Mouse (Mus musculus) kidney, postnatal 0 days (tissue): Measurements from ENCODE around the gene Cpb2. TPM values are rescaled to one million over a fixed set of nuclear protein-coding genes. Genes with fewer than 3 reads are reported as not detected.

Experiments
- ATAC-seq: fragments of 200-750 bp; cut with Nextera tagmentation; replicated peaks from 2 replicates; pipeline ENCODE4 v1.8.0; 2017; ENCODE audit warnings: low read depth, moderate number of reproducible peaks, moderate TSS enrichment, moderate library complexity; ENCODE audit not compliant: low FRiP score
- DNase-seq: peaks from one replicate; pipeline ENCODE4 v3.0.0-alpha.2; 2016; ENCODE audit warnings: low spot score
- H3K27ac ChIP-seq: fragments of 300-500 bp; sonication (generic); 2 replicates; pipeline ENCODE4 v1.5.1; 2014; ENCODE audit warnings: mild to moderate bottlenecking
- H3K27me3 ChIP-seq: fragments of 300-500 bp; sonication (generic); 2 replicates; pipeline ENCODE4 v1.6.1; 2014; ENCODE audit warnings: low read length, mixed read lengths; ENCODE audit not compliant: insufficient read depth
- H3K36me3 ChIP-seq: fragments of 300-500 bp; sonication (generic); 2 replicates; pipeline ENCODE4 v1.6.1; 2014; ENCODE audit warnings: low read length, mixed read lengths; ENCODE audit not compliant: insufficient read depth
- H3K4me1 ChIP-seq: fragments of 300-500 bp; sonication (generic); replicated peaks from 2 replicates; pipeline ENCODE4 v1.6.1; 2014; ENCODE audit warnings: antibody characterized with exemption, low read length, mixed read lengths; ENCODE audit not compliant: insufficient read depth
- H3K4me2 ChIP-seq: fragments of 300-500 bp; sonication (generic); 2 replicates; pipeline ENCODE4 v1.6.1; 2014; ENCODE audit warnings: mild to moderate bottlenecking, low read length, moderate library complexity, mixed read lengths
- H3K4me3 ChIP-seq: fragments of 300-500 bp; sonication (generic); replicated peaks from 2 replicates; pipeline ENCODE4 v1.5.1; 2014; ENCODE audit warnings: low read depth, low read length
- H3K9ac ChIP-seq: fragments of 300-500 bp; sonication (generic); 2 replicates; pipeline ENCODE4 v1.6.1; 2014; ENCODE audit warnings: low read depth, low read length
- H3K9me3 ChIP-seq: fragments of 300-500 bp; sonication (generic); replicated peaks from 2 replicates; pipeline ENCODE4 v1.6.1; 2016; ENCODE audit warnings: low read length, inconsistent platforms, mixed read lengths
- CTCF ChIP-seq: IDR thresholded peaks from 2 replicates; pipeline ENCODE4 v1.5.1; 2016; ENCODE audit warnings: antibody characterized with exemption, low read depth, mild to moderate bottlenecking, moderate library complexity
- WGBS: fragments of 180-500 bp; shearing (Covaris S2); extraction: QIAGEN DNeasy Blood & Tissue Kit; methylation state at CpG from one replicate; pipeline ENCODE4 v1.1.7; 2014; 5-methylcytosine and 5-hydroxymethylcytosine counted together
- polyA plus RNA-seq: library from polyadenylated mRNA; unstranded; fragments of >200 nt; fragmentation: Nextera tagmentation; extraction: Ambion mirVana; gene quantifications from 2 replicates; pipeline ENCODE4 v1.2.1, GENCODE M21; 2015

Gene Cpb2
- polyA plus RNA-seq, 1 experiment from 2014 or later, result 23.6 TPM

GRCm38 (mm10) chr14:75279716-75280115 lies 37.6 kb downstream of the Cpb2 start:
- no peaks in the 10 kb centered on the region for H3K27me3 ChIP-seq
- TF ChIP-seq CTCF, result no peak
- DNase-seq (no peak), ATAC-seq (no peak)
- H3K36me3 ChIP-seq, result no peaks in the 10 kb centered on the region
- H3K27ac ChIP-seq, result no peak overlapping the region
- H3K4me2 ChIP-seq, result 0 out of 2 replicates have a peak overlapping the region, but pooled peaks have one; percentile 15
- H3K4me3 ChIP-seq, result no peak overlapping the region
- H3K9ac ChIP-seq, result no peak overlapping the region
- no peaks in the 10 kb centered on the region for H3K9me3 ChIP-seq
- H3K4me1 ChIP-seq, result no peaks in the 10 kb centered on the region; the same call in 1 of the 2 replicates
- WGBS, result 75% methylated on average over 6 of the region's 6 CpGs

DNA sequence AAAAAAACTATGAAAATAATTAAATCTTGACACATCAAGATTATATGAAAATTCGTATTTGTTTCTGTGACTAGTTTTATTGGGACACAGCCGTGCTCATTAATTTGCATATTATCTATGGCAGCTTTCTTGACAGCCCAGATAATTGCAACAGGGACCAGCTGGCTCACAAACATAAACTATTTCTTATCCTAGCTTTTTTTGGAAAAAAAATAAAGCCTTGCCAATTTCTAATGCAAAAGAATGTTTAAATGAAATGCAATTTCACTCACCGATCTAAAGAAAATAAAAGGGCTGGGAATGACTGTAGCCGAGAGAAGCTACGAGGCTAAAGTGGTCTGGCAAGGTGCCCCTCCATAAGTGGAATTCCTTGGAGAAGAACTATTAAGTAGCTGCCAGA lies 38.3 kb downstream of the Cpb2 start:
- H3K9ac ChIP-seq, result no peak overlapping the region
- H3K9me3 ChIP-seq, result no peaks in the 10 kb centered on the region
- no peak for TF ChIP-seq CTCF
- no peaks in the 10 kb centered on the region for H3K27me3 ChIP-seq
- H3K4me1 ChIP-seq, result no peaks in the 10 kb centered on the region; the same call in 1 of the 2 replicates
- peak; percentile 70 for DNase-seq
- ATAC-seq, result no peak
- H3K4me2 ChIP-seq, result no peak overlapping the region
- H3K36me3 ChIP-seq, result no peaks in the 10 kb centered on the region
- no peak overlapping the region for H3K27ac ChIP-seq
- H3K4me3 ChIP-seq, result no peak overlapping the region
- WGBS, result 43% methylated on average over 5 of the region's 5 CpGs

DNA sequence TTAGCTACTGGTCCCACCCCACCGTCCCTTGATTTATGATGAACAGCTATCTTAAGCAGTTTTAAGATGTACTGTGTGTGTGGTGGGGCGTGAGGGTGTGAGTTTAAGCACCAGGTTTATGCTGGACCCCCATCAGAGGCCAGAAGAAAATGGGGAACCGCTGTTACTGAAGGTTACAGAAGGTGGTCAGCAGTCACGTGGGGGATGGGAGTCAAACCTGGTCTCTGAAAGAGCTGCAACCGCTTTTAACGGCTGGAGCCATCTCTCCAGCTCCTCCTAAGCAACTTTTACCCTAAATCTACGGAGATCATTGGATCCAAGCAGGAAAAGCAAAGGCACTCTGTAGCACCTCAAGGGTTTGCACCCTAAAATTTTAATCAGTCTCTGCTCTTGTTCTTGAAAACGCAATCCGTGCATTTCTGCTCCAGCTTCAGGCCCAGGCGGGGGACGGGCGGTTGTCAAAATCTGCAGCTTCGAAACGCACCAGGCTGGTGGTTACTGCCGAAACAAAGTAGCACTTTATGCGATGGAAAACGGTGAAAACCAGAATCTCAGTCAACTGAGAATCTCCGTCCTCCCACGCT lies 41.6 kb downstream of the Cpb2 start:
- peak; percentile 35 for ATAC-seq
- WGBS, result 3% methylated on average over 19 of the region's 19 CpGs

DNA sequence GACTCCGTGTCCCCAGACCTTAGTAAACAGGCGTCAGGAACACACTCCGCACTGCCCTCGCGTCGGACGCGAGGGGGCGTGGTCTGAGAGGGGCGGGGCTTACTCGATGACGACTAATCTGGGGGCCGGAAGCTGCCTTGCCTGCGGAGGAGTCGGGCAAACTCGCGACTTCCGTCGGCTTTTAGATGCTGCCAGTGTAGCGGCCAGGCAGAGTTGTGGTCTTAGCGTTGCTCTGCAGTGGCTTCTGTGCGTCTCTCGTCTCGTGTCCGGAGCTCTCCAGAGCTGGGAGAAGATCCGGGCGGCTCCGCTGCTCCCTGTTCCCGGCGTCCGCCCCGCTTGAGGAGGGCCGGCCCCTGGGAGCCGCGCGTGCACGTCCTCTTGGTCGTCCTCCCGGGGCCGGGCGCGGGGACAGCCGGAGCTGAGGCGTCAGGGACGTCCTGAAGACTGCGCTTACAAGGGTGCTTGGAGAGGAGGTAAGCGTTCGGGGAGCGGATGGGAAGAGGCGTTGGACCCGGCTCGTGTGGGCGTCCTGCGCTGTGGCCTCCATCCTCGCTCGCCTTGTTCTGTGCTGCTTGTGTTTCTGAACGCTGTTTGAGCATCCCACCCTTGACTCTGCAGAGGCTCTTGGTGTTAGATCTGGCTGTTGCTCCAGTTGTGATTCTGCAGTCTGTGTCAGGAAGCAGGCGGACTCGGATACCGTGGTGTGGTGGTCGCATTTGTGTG lies 42.3 kb downstream of the Cpb2 start, which contains the start of gene Zc3h13:
Gene Zc3h13, plus strand, starts transcription at position 181 of the 723 bp plus-strand sequence.
- ATAC-seq (peak; percentile 99), DNase-seq (peak; percentile 94)
- TF ChIP-seq CTCF, result peak; percentile 42; the same call in 1 of the 2 replicates
- Histone ChIP-seq H3K4me2 (peak within 1 kb of the TSS; percentile 78), H3K4me1 (no peaks in the 10 kb centered on the region; the same call in 1 of the 2 replicates), H3K27ac (peak within 1 kb of the TSS; percentile 88), H3K27me3 (no peaks in the 10 kb centered on the region), H3K9ac (peak within 1 kb of the TSS; percentile 89), H3K4me3 (peak within 1 kb of the TSS; percentile 88), H3K36me3 (no peaks in the 10 kb centered on the region), H3K9me3 (no peaks in the 10 kb centered on the region)
- WGBS, result under 1% methylated on average over 60 of the region's 61 CpGs

More for the DNA sequence above, 41.6 kb downstream of the Cpb2 start:
- H3K27ac ChIP-seq, result peak overlapping the region; percentile 88
- no peaks in the 10 kb centered on the region for H3K36me3 ChIP-seq
- peak overlapping the region; percentile 89 for H3K9ac ChIP-seq
- peak overlapping the region; percentile 78 for H3K4me2 ChIP-seq
- H3K4me3 ChIP-seq, result peak overlapping the region; percentile 88
- no peak for TF ChIP-seq CTCF
- H3K4me1 ChIP-seq, result no peaks in the 10 kb centered on the region; the same call in 1 of the 2 replicates
- DNase-seq, result peak; percentile 51
- no peaks in the 10 kb centered on the region for H3K9me3 ChIP-seq
- H3K27me3 ChIP-seq, result no peaks in the 10 kb centered on the region

- no peak overlapping the region for H3K4me3 ChIP-seq
- no peak for ATAC-seq
- no peak overlapping the region for H3K4me2 ChIP-seq
- no peak for DNase-seq
- no peak overlapping the region for H3K9ac ChIP-seq
- no peak overlapping the region for H3K27ac ChIP-seq
- no peaks in the 10 kb centered on the region for H3K36me3 ChIP-seq
- whole genome bisulfite sequencing, result 89% methylated on average over 1 of the region's 1 CpGs
- no peak for TF ChIP-seq CTCF
- no peaks in the 10 kb centered on the region for H3K9me3 ChIP-seq
- no peaks in the 10 kb centered on the region for H3K4me1 ChIP-seq
- no peaks in the 10 kb centered on the region for H3K27me3 ChIP-seq
Measured at GRCm38 (mm10) chr14:75301081-75301480, 59.0 kb downstream of the Cpb2 start.

GRCm38 (mm10) chr14:75303807-75304206 lies 61.7 kb downstream of the Cpb2 start:
- Histone ChIP-seq H3K4me1 (no peaks in the 10 kb centered on the region), H3K36me3 (no peaks in the 10 kb centered on the region), H3K4me2 (no peak overlapping the region), H3K4me3 (no peak overlapping the region), H3K9ac (no peak overlapping the region), H3K9me3 (no peaks in the 10 kb centered on the region), H3K27ac (no peak overlapping the region), H3K27me3 (no peaks in the 10 kb centered on the region)
- DNase-seq, result no peak
- TF ChIP-seq CTCF, result no peak
- ATAC-seq, result no peak
- 39% methylated on average over 5 of the region's 5 CpGs for WGBS
